Mouse (Mus musculus) liver, embryonic 15.5 days (tissue): ENCODE results near the gene Ucp3. TPM values are rescaled to one million over a fixed set of nuclear protein-coding genes. Genes with fewer than 3 reads are reported as not detected.
"Not testable (repeated sequence)": the region's sequence is repeated elsewhere in the genome, so short reads cannot be mapped to it uniquely, and the experiment has no call there.

Experiments
- ATAC-seq: fragments of 200-750 bp; cut with Nextera tagmentation; 2 replicates; pipeline ENCODE4 v1.8.0; 2017; ENCODE audit warnings: moderate number of reproducible peaks, mild to moderate bottlenecking, moderate library complexity; ENCODE audit not compliant: insufficient read depth
- H3K27ac ChIP-seq: fragments of 300-500 bp; sonication (generic); replicated peaks from 2 replicates; pipeline ENCODE4 v1.5.1; 2015; ENCODE audit warnings: mild to moderate bottlenecking, inconsistent platforms
- H3K27me3 ChIP-seq: fragments of 300-500 bp; sonication (generic); 2 replicates; pipeline ENCODE4 v1.6.1; 2015; ENCODE audit warnings: mild to moderate bottlenecking, inconsistent platforms
- H3K36me3 ChIP-seq: fragments of 300-500 bp; sonication (generic); replicated peaks from 2 replicates; pipeline ENCODE4 v1.6.1; 2015; ENCODE audit warnings: moderate library complexity, mild to moderate bottlenecking, inconsistent platforms
- H3K4me1 ChIP-seq: fragments of 300-500 bp; sonication (generic); replicated peaks from 2 replicates; pipeline ENCODE4 v1.6.1; 2015; ENCODE audit warnings: inconsistent platforms
- H3K4me2 ChIP-seq: fragments of 300-500 bp; sonication (generic); 2 replicates; pipeline ENCODE4 v1.6.1; 2015; ENCODE audit warnings: moderate library complexity, mild to moderate bottlenecking, inconsistent platforms
- H3K4me3 ChIP-seq: fragments of 300-500 bp; sonication (generic); replicated peaks from 2 replicates; pipeline ENCODE4 v1.5.1; 2015; ENCODE audit warnings: mild to moderate bottlenecking, inconsistent platforms
- H3K9ac ChIP-seq: fragments of 300-500 bp; sonication (generic); 2 replicates; pipeline ENCODE4 v1.6.1; 2015; ENCODE audit warnings: moderate library complexity, mild to moderate bottlenecking, inconsistent platforms
- H3K9me3 ChIP-seq: fragments of 300-500 bp; sonication (generic); replicated peaks from 2 replicates; pipeline ENCODE4 v1.6.1; 2016; ENCODE audit warnings: inconsistent platforms
- WGBS: fragments of 180-500 bp; shearing (Covaris S2); methylation state at CpG from one replicate; pipeline ENCODE4 v1.1.7; 2015; ENCODE audit warnings: mixed read lengths; ENCODE audit not compliant: insufficient replicate concordance; 5-methylcytosine and 5-hydroxymethylcytosine counted together
- polyA plus RNA-seq: library from polyadenylated mRNA; unstranded; fragments of >200 nt; fragmentation: Nextera tagmentation; extraction: Ambion mirVana; gene quantifications from 2 replicates; pipeline ENCODE4 v1.2.1, GENCODE M21; 2015

The Ucp3 gene
- polyA plus RNA-seq, 1 experiment from 2014 or later = 0.06 TPM

GRCm38 (mm10) chr7:100473846-100474454 lies 1.2 kb downstream of the Ucp3 start:
- Histone ChIP-seq H3K9ac (no peak overlapping the region), H3K27ac (no peak overlapping the region), H3K4me2 (no peak overlapping the region), H3K27me3 (no peaks in the 10 kb centered on the region), H3K9me3 (no peaks in the 10 kb centered on the region), H3K36me3 (peaks cover 16% of the 10 kb centered on the region; the same call in 1 of the 2 replicates), H3K4me3 (no peak overlapping the region), H3K4me1 (peaks cover 28% of the 10 kb centered on the region)
- WGBS = 74% methylated on average over 9 of the region's 9 CpGs
- no peak for ATAC-seq

GRCm38 (mm10) chr7:100474680-100475079 lies 1.9 kb downstream of the Ucp3 start:
- H3K4me2 ChIP-seq = no peak overlapping the region
- H3K27ac ChIP-seq = peak overlapping the region; percentile 48
- no peaks in the 10 kb centered on the region for H3K9me3 ChIP-seq
- H3K9ac ChIP-seq = no peak overlapping the region
- H3K4me1 ChIP-seq = peaks cover 26% of the 10 kb centered on the region
- no peak overlapping the region for H3K4me3 ChIP-seq
- no peaks in the 10 kb centered on the region for H3K27me3 ChIP-seq
- WGBS = 71% methylated on average over 1 of the region's 1 CpGs
- peaks cover 9% of the 10 kb centered on the region; the same call in 1 of the 2 replicates for H3K36me3 ChIP-seq
- no peak for ATAC-seq

GRCm38 (mm10) chr7:100479100-100479822 lies 6.5 kb downstream of the Ucp3 start:
- peaks cover 34% of the 10 kb centered on the region for H3K4me1 ChIP-seq
- no peak overlapping the region for H3K4me2 ChIP-seq
- no peak overlapping the region for H3K27ac ChIP-seq
- no peaks in the 10 kb centered on the region for H3K9me3 ChIP-seq
- no peak overlapping the region for H3K9ac ChIP-seq
- H3K27me3 ChIP-seq = no peaks in the 10 kb centered on the region
- no peak overlapping the region for H3K4me3 ChIP-seq
- ATAC-seq = no peak
- WGBS = 75% methylated on average over 20 of the region's 20 CpGs
- H3K36me3 ChIP-seq = no peaks in the 10 kb centered on the region

DNA sequence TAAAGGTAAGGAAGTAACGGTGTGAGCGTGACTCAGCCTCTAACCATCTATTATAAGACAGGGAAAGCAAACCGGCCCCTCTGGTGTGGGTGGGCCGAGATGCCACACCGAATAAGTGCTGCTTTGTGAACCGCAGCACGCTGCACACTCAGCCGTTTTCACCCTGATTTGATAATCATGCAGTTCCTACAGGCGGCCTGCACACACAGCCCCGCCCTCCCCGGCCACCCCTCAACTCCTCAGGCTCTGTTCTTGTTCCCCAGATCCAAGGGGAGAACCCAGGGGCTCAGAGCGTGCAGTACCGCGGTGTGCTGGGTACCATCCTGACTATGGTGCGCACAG lies 7.0 kb downstream of the Ucp3 start:
- no peaks in the 10 kb centered on the region for H3K36me3 ChIP-seq
- H3K27me3 ChIP-seq = no peaks in the 10 kb centered on the region
- H3K9me3 ChIP-seq = no peaks in the 10 kb centered on the region
- ATAC-seq = no peak
- no peak overlapping the region for H3K4me2 ChIP-seq
- H3K4me1 ChIP-seq = peaks cover 35% of the 10 kb centered on the region
- H3K4me3 ChIP-seq = no peak overlapping the region
- WGBS = 54% methylated on average over 15 of the region's 15 CpGs
- H3K27ac ChIP-seq = no peak overlapping the region
- no peak overlapping the region for H3K9ac ChIP-seq

DNA sequence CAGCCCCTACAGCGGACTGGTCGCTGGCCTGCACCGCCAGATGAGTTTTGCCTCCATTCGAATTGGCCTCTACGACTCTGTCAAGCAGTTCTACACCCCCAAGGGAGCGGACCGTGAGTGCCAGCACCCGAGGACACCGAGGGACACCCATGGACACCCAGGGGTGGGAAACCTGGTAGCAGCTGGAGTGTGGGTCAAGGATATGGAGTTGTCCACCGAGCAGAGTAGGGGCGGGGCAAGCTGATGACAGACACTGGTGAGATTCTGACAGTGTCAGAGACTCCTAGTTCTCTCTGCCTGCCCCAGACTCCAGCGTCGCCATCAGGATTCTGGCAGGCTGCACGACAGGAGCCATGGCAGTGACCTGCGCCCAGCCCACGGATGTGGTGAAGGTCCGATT lies 7.4 kb downstream of the Ucp3 start:
- Histone ChIP-seq H3K4me2 (no peak overlapping the region), H3K9me3 (no peaks in the 10 kb centered on the region), H3K9ac (no peak overlapping the region), H3K4me1 (peaks cover 37% of the 10 kb centered on the region), H3K36me3 (no peaks in the 10 kb centered on the region), H3K27ac (no peak overlapping the region), H3K27me3 (no peaks in the 10 kb centered on the region), H3K4me3 (no peak overlapping the region)
- WGBS = 76% methylated on average over 17 of the region's 17 CpGs
- ATAC-seq = no peak

- not testable (repeated sequence) for H3K27me3 ChIP-seq, H3K9me3 ChIP-seq, H3K9ac ChIP-seq, H3K4me3 ChIP-seq, H3K4me2 ChIP-seq, H3K36me3 ChIP-seq, ATAC-seq
- H3K4me1 ChIP-seq = peaks cover 43% of the 10 kb centered on the region
- WGBS = 77% methylated on average over 2 of the region's 2 CpGs
- H3K27ac ChIP-seq = 0 out of 2 replicates have a peak overlapping the region, but pooled peaks have one; percentile 24
Measured at GRCm38 (mm10) chr7:100482046-100482445, 9.3 kb downstream of the Ucp3 start.

DNA sequence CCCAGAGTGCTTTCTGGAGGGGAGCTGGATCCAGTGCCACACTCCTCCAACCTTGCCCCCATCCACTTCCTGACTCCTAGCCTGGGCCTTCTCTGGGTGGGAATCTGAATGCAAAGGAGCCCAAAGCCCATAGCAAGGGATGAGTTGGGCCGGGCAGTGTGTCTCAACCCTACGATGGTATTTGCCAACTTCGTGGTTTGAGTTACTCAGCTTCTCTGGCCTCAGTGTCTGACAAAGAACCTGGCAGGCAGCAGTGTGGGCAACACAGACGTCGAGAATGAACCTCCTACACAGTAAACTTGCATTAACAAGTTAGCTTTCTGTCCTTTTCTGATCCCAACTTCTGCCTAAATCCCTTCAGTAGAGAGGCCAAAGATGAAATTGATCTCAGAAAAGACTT lies 11.7 kb downstream of the Ucp3 start:
- ATAC-seq = no peak
- Histone ChIP-seq H3K36me3 (no peaks in the 10 kb centered on the region), H3K4me1 (peaks cover 44% of the 10 kb centered on the region), H3K27me3 (no peaks in the 10 kb centered on the region), H3K9ac (no peak overlapping the region), H3K4me2 (no peak overlapping the region), H3K4me3 (no peak overlapping the region), H3K9me3 (no peaks in the 10 kb centered on the region), H3K27ac (peak overlapping the region; percentile 24; the same call in 1 of the 2 replicates)
- 59% methylated on average over 5 of the region's 5 CpGs for WGBS

GRCm38 (mm10) chr7:100487301-100487700 lies 14.5 kb downstream of the Ucp3 start:
- WGBS = 51% methylated on average over 2 of the region's 2 CpGs
- no peak overlapping the region for H3K27ac ChIP-seq

DNA sequence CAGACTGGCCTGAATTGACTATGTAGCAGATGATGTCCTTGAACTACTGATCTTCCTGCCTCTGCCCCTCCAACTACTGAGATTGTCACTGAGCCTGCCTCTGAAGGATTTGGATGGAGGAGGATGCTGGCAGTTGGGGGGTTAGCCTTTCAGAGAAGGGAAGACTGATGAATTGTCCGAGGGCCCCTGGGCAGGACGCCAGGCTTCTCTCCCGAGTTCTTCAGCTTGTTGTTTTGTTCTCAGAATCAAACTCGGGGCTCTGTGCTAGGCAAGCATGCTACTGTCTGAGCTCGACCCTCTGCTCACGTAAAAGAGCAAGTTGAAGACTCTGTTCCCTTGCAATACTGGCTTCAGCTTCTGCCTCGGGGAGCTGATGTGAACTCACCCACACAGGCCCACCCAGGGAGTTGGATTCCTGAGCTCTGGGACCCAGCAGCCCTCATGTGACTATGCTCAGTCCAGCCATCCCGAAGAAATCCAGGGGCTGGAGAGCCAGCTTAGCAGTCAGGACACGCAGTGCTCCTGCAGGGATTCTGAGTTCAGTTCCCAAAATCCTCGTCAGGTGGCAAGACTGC lies 15.8 kb downstream of the Ucp3 start:
- peaks cover 42% of the 10 kb centered on the region for H3K4me1 ChIP-seq
- WGBS = 57% methylated on average over 10 of the region's 10 CpGs
- no peak for ATAC-seq
- H3K36me3 ChIP-seq = no peaks in the 10 kb centered on the region
- H3K9me3 ChIP-seq = no peaks in the 10 kb centered on the region
- no peak overlapping the region for H3K27ac ChIP-seq
- H3K4me2 ChIP-seq = no peak overlapping the region
- no peak overlapping the region for H3K4me3 ChIP-seq
- no peak overlapping the region for H3K9ac ChIP-seq
- no peaks in the 10 kb centered on the region for H3K27me3 ChIP-seq

More at GRCm38 (mm10) chr7:100487301-100487700, 14.5 kb downstream of the Ucp3 start:
- Histone ChIP-seq H3K9me3 (no peaks in the 10 kb centered on the region), H3K36me3 (no peaks in the 10 kb centered on the region), H3K4me1 (peaks cover 40% of the 10 kb centered on the region), H3K4me2 (no peak overlapping the region), H3K4me3 (no peak overlapping the region), H3K9ac (no peak overlapping the region), H3K27me3 (no peaks in the 10 kb centered on the region)
- no peak for ATAC-seq

- Histone ChIP-seq H3K9me3 (no peaks in the 10 kb centered on the region), H3K9ac (peak overlapping the region; percentile 90), H3K4me2 (peak overlapping the region; percentile 93), H3K4me1 (peaks cover 48% of the 10 kb centered on the region), H3K4me3 (peak overlapping the region; percentile 79), H3K27ac (peak overlapping the region; percentile 93), H3K36me3 (peaks cover 36% of the 10 kb centered on the region), H3K27me3 (no peaks in the 10 kb centered on the region)
- 2% methylated on average over 34 of the region's 36 CpGs for WGBS
- peak; percentile 71 for ATAC-seq
Measured at GRCm38 (mm10) chr7:100492391-100493116, 19.8 kb downstream of the Ucp3 start.

DNA sequence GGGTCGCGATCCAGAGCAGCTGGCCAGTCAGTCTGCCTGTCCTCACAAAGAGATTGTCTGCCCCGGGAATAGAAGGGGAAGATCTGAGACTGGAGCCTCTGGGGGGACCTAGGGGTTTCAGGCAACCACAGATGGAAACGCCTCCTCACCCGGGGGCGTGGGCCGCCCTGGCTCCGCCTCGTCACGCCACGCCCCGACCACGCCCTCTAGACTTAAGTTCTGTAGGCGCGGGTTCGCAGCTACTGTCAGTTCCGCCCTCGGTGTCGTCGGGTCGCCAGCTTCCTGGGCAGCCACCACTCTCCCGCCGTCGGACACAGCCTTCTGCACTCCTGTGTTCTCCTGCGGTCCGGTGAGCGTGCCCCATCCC lies 20.3 kb downstream of the Ucp3 start, which contains the start of gene Ucp2:
Gene Ucp2, plus strand, starts transcription at position 221 of the 367 bp plus-strand sequence.
- peak within 1 kb of the TSS; percentile 90 for H3K9ac ChIP-seq
- no peaks in the 10 kb centered on the region for H3K27me3 ChIP-seq
- peak; percentile 84 for ATAC-seq
- H3K4me1 ChIP-seq = peaks cover 54% of the 10 kb centered on the region
- H3K4me2 ChIP-seq = peak within 1 kb of the TSS; percentile 93
- peaks cover 42% of the 10 kb centered on the region for H3K36me3 ChIP-seq
- peak within 1 kb of the TSS; percentile 93 for H3K27ac ChIP-seq
- WGBS = 0% methylated on average over 27 of the region's 27 CpGs
- peak within 1 kb of the TSS; percentile 79 for H3K4me3 ChIP-seq
- H3K9me3 ChIP-seq = no peaks in the 10 kb centered on the region
